Mouse (Mus musculus): ENCODE measurements around the gene Slc16a8.

Gene Slc16a8

GRCm38 (mm10) chr15:79254661-79255060 is at the start of gene Slc16a8:
Gene Slc16a8 (minus strand): TSS chr15:79254761.
- ATAC-seq (ENCODE audit: insufficient number of reproducible peaks, low FRiP score, low TSS enrichment) = no peak

DNA sequence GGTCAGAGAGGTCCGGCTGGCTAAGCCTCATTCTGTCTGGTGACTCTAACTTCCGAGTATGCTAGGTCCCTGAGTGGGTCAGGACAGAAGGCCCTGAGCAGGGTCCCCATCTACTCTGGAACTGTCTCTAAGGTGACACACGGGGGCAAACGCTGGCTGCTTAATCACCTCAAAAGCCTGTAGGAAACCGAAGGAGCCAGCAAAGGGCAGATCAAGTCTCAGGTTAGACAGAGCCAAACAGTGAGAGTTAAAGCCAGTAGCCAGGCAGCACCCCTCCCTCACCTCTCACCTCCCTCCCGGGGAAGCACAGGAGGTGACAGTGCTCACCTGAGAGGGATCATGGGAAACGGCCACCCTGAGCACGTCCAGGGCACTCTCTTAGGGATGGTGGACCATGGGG is 49.2 kb upstream of the Slc16a8 start:
- no peak for ATAC-seq (ENCODE audit: insufficient number of reproducible peaks, low FRiP score, low TSS enrichment)

DNA sequence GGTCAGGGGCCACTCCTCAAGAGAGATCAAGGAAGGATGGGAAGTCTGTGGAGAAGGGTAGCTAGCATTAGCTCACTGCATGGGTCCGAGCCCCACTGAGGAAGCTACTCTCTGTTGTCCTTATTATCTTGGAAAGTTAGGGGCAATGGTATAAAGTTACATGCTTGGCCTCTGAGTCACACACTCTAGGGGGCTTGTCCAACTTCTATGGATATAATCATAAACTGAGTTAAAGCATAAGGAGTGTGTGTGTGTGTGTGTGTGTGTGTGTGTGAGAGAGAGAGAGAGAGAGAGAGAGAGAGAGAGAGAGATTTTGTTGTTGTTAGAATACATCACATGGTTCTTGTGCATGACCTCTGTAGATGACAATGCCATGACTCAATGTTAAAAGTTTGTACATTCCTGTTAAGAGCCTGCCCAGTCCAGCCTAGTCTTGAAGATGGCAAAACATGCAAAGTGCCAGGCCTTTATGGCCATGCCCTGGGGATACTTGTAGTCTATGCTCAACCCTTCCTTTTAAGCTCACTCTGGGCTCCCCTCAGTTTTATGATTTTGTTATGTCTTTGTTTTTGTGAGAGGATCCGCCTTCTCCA is 45.1 kb upstream of the Slc16a8 start:
- ATAC-seq (ENCODE audit: insufficient number of reproducible peaks, low FRiP score, low TSS enrichment) = no peak

- no peak for ATAC-seq (ENCODE audit: insufficient number of reproducible peaks, low FRiP score, low TSS enrichment)
These were observed 44.0 kb upstream of the Slc16a8 start for GRCm38 (mm10) chr15:79298553-79298952.

DNA sequence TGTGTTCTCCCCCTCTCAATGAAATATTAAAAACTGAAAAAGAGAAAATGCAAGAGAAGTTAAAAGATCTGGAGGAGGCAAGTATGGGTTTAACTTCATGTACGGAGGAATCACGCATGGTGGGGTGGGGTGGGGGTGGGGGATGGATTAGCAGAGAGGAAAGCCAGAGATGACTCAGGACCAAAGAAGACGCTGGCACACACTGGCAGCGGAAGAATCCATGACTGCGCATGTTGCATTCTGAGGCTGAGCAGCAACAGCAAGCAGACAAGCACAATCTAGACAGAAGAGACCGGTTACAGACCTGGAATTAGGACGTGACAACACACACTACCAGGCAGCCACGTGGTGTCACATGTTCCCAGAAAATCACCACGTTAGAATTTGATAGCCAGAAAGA is 38.2 kb upstream of the Slc16a8 start:
- ATAC-seq (ENCODE audit: insufficient number of reproducible peaks, low FRiP score, low TSS enrichment) = no peak

- no peak for ATAC-seq (ENCODE audit: insufficient number of reproducible peaks, low FRiP score, low TSS enrichment)
These were observed 35.8 kb upstream of the Slc16a8 start for GRCm38 (mm10) chr15:79290340-79290739.

DNA sequence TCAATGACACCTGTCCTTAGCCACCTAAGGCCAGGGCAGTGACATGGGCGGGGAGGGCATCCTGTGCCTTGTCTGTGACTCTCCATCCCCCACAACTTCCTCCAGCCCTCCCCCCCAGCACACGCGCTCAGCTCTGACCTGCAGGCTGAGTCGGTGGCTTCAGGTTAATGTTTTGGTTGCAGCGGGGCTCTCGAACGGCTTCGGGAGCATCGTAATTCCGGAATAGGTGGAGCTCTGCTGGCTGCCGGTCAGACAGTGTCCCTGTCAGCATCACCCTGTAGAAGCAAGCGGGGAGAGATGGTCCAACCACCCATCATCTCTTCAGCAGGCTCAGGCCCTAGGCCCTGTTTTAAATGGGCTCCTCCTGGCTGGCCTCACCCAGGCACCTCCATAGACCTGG is 34.9 kb upstream of the Slc16a8 start:
- ATAC-seq (ENCODE audit: insufficient number of reproducible peaks, low FRiP score, low TSS enrichment) = no peak

GRCm38 (mm10) chr15:79288387-79288786 is 33.8 kb upstream of the Slc16a8 start:
- no peak for ATAC-seq (ENCODE audit: insufficient number of reproducible peaks, low FRiP score, low TSS enrichment)

GRCm38 (mm10) chr15:79287091-79287490 is 32.5 kb upstream of the Slc16a8 start:
- ATAC-seq (ENCODE audit: insufficient number of reproducible peaks, low FRiP score, low TSS enrichment) = no peak

- ATAC-seq (ENCODE audit: insufficient number of reproducible peaks, low FRiP score, low TSS enrichment) = no peak
These were observed 31.6 kb upstream of the Slc16a8 start for GRCm38 (mm10) chr15:79286141-79286540.

- ATAC-seq (ENCODE audit: insufficient number of reproducible peaks, low FRiP score, low TSS enrichment) = no peak
These were observed 30.8 kb upstream of the Slc16a8 start, which contains the start of gene Baiap2l2 for GRCm38 (mm10) chr15:79285399-79285798. Gene Baiap2l2 (minus strand): TSS chr15:79285537.

- no peak for ATAC-seq (ENCODE audit: insufficient number of reproducible peaks, low FRiP score, low TSS enrichment)
These were observed 28.8 kb upstream of the Slc16a8 start for GRCm38 (mm10) chr15:79283371-79283770.

DNA sequence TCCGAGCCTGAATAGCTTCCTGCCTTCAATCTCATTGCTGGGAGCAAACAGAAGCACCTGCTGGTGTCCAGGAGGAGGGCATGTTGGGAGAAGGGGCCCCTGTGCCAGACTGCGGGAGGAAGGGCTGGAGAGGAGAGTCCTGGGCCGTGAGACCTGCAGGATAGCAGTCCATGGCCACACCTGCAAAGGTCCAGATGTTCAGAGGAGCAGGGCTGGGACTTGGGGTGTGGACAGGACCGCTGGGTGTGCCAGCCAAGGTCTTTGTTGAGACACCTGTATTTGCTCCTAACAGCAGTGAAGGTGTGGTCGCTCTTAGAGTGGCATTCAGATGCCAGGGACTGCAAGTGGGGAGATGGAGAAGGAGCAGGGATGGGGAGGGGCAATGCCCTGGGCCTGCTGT is 27.9 kb upstream of the Slc16a8 start:
- no peak for ATAC-seq (ENCODE audit: insufficient number of reproducible peaks, low FRiP score, low TSS enrichment)

- ATAC-seq (ENCODE audit: insufficient number of reproducible peaks, low FRiP score, low TSS enrichment) = no peak
These were observed 26.8 kb upstream of the Slc16a8 start for GRCm38 (mm10) chr15:79281389-79281788.

DNA sequence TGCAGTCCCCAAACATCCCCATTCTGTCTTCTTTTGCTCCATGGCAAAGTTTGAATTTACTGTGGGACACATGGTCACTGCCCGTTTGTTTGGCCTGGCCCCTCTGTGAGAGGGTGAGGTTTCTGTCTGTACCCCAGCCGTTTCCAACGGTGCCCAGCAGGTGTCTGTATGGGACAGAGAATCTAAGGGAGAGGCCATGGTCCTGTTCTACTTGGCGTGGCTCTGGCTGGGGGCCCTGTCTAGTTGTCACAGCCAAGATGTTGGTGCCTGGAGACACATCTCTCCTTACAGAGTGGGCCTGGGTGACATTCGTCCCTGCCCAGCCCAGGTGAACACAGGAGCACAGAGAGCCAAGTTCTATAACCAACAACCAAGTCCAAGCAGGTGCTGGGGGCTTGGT is 26.3 kb upstream of the Slc16a8 start:
- no peak for ATAC-seq (ENCODE audit: insufficient number of reproducible peaks, low FRiP score, low TSS enrichment)

DNA sequence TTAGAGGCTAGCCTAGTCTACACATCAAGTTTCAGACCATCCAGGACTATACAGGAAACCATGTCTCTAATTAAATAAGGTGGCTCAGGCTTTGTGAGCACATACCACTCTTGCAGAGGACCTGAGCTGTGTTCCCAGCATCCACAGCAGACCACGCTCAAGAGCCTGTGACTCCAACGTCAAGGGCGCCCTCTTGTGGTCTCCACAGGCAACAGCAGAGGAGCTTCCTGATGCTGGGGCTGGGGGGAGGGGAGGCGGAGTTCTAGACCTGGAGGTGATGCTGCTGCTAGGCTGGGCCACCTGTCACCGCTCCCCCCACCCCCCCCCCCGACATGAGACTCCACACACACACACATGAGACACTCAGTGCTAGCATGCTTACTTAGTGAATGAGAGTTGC is 25.6 kb upstream of the Slc16a8 start:
- ATAC-seq (ENCODE audit: insufficient number of reproducible peaks, low FRiP score, low TSS enrichment) = no peak

- ATAC-seq (ENCODE audit: insufficient number of reproducible peaks, low FRiP score, low TSS enrichment) = no peak
These were observed 23.2 kb upstream of the Slc16a8 start for GRCm38 (mm10) chr15:79277728-79278127.

GRCm38 (mm10) chr15:79273020-79273419 is 18.5 kb upstream of the Slc16a8 start:
- ATAC-seq (ENCODE audit: insufficient number of reproducible peaks, low FRiP score, low TSS enrichment) = no peak

GRCm38 (mm10) chr15:79271124-79271746 is 16.7 kb upstream of the Slc16a8 start:
- no peak for ATAC-seq (ENCODE audit: insufficient number of reproducible peaks, low FRiP score, low TSS enrichment)

GRCm38 (mm10) chr15:79270317-79271123 is 16.0 kb upstream of the Slc16a8 start:
- ATAC-seq (ENCODE audit: insufficient number of reproducible peaks, low FRiP score, low TSS enrichment) = no peak

DNA sequence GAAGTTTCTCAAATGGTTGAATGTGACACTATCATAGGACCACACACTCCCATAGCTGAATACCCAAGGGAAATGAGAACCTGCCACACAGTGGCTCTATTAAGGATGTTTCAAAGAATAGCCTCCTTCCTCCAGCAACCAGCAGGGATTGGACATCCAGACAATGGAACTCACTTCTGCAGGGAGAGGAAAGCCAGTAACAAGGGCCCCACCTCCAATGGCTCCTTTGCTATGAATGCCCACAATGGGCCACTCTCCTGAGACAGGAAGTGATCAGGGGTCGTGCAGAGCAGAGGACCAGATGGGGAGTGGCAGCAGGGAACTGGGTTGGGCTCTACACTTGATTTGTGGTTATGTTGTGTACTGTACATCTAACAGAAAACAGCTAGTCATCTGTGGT is 14.0 kb upstream of the Slc16a8 start:
- no peak for ATAC-seq (ENCODE audit: insufficient number of reproducible peaks, low FRiP score, low TSS enrichment)

DNA sequence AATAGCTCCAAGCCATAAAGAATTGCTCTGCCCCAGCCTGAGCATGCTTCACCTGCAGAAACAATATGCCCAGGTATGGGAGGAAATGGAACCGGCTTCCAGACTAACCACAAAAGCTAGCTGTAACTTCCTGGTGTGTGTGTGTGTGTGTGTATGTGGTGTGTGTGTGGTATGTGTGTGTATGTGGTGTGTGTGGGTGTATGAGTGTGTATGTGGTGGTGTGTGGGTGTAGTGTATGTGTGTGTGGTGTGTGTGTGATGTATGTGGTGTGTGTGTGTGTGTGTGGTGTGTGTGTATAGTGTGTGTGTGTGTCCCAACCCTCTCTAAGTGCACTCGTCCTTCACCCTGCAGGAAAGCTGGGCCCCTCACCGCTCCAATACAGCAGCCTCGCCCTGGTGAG is 10.8 kb upstream of the Slc16a8 start:
- no peak for ATAC-seq (ENCODE audit: insufficient number of reproducible peaks, low FRiP score, low TSS enrichment)
